Mouse (Mus musculus): ENCODE measurements at regions not wholly inside any gene's neighbourhood (a gene's known extent, or its start where the extent isn't known, plus 50 kb on each side); places are given as distances from the start of the nearest gene placed in this dataset.
A peak's percentile ranks its signal among the peaks of the same experiment; 100 is the strongest.
"Not testable (repeated sequence)": the region's sequence is repeated elsewhere in the genome, so short reads cannot be mapped to it uniquely, and the experiment has no call there.

DNA sequence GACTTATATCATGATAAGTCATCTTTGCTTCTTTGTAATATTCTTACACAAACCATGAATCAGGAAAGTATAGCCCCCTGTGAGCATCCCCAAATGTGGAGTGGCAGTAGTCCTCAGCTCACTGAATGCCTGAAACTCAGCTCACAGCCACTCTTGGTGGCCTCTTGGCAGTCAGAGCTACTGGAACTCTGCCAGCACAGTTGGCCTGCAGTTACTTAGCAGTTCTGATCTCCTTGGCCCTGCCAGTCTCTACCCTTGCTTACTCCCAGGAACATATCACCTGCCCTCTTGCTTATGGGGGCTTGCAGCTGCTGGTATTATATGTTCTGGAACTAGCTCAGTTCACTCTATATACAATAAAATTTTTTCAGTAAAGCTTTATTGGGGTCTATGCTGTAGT is 167.9 kb upstream of the Mad2l1 start:
- DNase-seq (ENCODE audit: low spot score in 2 of 2): no peak
- intact Hi-C loops (cut with DNase I): no loop called here

- intact Hi-C loops (cut with DNase I): no loop called here
- DNase-seq (ENCODE audit: low spot score in 2 of 2): no peak
Observed at GRCm38 (mm10) chr6:66381279-66381934, 153.8 kb upstream of the Mad2l1 start.

GRCm38 (mm10) chr6:66382347-66383010 is 152.7 kb upstream of the Mad2l1 start:
- no peak for DNase-seq (ENCODE audit: low spot score in 2 of 2)
- intact Hi-C loops (cut with DNase I): no loop called here

GRCm38 (mm10) chr6:66395147-66395546 is 140.0 kb upstream of the Mad2l1 start:
- intact Hi-C loops (cut with DNase I): no loop called here
- no peak for DNase-seq (ENCODE audit: low spot score in 2 of 2)

DNA sequence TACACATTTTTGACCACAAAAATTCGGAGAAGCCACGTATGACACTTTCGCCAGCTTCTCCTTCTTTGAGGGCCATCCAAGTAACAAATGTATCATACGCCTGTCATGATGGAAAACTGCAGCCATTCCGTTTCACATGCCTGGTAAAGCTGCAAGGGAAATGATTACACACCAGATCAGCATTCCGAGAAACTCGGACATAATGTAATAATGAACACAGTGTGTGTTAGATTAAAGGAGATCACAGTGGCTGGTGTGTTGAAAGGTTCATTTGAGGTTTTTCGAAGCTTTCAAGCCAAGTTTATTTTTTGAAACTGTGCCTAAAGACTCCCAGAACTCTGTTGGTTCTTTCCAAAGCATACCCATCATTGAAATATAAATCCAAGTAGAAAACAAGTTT is 137.8 kb upstream of the Mad2l1 start:
- DNase-seq (ENCODE audit: low spot score in 2 of 2): no peak
- intact Hi-C loops (cut with DNase I): no loop called here

DNA sequence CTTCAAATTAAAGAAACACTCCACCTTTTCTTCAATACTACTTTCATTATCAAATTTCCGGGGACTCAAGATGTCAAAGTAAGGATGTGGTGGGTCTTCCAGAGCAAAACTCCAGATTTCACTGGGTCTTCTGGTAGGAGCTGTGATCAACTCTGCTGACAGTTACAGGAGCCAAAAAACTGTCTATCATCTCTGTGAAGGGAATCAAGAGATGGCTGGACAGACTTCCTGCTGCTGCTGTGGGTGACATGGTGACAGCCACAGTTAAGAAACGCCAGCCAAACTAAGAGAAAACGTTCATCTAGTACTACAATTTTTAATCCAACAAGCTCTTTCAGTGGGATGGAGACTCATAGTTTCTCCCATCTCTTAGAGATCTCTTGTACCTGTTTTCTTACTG is 136.5 kb upstream of the Mad2l1 start:
- no peak for DNase-seq (ENCODE audit: low spot score in 2 of 2)
- intact Hi-C loops (cut with DNase I): no loop called here

- intact Hi-C loops (cut with DNase I): no loop called here
- peak in 1 of 2 experiments; percentile 2 for DNase-seq (ENCODE audit: low spot score in 2 of 2)
Observed at GRCm38 (mm10) chr6:66399091-66399755, 136.0 kb upstream of the Mad2l1 start.

- intact Hi-C loops (cut with DNase I): no loop called here
Observed at GRCm38 (mm10) chr6:66401468-66401867, 133.7 kb upstream of the Mad2l1 start.

GRCm38 (mm10) chr6:66401868-66402440 is 133.2 kb upstream of the Mad2l1 start:
- no peak for DNase-seq (ENCODE audit: low spot score in 2 of 2)
- intact Hi-C loops (cut with DNase I): no loop called here

More at GRCm38 (mm10) chr6:66401468-66401867, 133.7 kb upstream of the Mad2l1 start:
- DNase-seq (ENCODE audit: low spot score in 2 of 2): no peak

DNA sequence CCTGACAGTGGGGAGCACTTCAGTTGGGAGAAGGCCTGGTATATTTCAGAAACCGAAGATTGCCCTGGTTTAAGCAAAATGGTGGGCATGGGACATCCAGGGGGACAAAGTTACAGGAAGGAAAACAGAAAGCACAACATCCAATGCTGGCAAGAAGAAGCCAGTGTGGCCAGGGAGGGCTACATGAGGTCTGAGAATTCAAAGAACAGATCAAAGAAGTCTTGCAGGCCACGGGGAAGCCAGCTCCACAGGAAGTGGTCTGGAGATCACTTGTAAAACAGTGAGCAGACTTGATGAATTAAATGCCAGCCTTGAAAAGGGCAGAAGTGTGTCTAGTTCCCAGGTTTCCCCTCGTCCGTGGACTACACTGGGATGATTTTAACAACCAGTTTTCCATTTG is 120.4 kb upstream of the Mad2l1 start:
- intact Hi-C loops (cut with DNase I): no loop called here
- DNase-seq (ENCODE audit: low spot score in 2 of 2): no peak

DNA sequence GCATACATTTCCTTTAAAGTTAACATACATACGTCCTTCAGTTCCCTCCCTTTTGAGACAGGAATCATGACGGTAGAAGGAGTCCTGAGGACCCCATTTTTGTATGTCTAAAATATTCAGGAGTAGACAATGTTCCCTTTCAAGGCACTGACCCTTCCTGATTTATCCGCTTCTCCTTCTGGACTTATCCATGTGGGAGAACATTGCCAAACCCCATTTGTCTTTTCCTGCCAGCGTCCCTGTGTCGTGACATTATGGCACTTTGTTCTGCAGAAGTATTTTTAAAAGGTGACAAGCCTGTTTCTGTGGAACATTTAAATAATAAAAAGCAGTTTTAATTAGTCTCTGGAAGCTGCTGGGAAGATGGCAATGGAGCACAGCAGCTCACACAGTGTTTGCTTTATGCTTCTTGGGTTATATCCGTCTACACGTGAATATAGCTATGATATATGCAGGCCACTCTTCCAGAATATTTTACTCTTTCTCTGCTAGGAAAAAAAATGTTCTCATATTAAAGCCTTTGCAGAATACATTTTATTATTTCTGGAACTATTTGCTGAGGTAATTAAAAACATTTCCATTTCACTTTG is 115.6 kb upstream of the Mad2l1 start:
- intact Hi-C loops (cut with DNase I): no loop called here
- no peak for DNase-seq (ENCODE audit: low spot score in 2 of 2)

DNA sequence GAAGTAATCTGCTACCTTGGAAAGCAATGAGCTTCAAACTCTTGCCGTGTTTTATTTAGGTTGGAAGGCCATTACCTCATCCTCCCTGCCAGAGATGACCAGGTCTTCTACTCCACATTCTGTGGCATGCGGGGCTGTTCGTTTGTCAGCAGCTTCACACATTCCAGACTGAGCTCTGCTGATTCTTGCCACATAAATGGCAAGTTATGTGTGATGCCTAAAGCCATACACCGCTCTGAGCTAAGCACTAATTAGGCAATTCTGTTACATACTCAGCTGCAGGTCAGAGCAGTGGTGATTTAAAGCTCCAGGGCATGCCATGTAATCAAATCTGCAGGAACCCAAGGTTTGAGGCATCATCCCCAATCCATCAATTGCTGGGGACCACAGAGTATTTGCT is 106.8 kb upstream of the Mad2l1 start:
- no peak for DNase-seq (ENCODE audit: low spot score in 2 of 2)
- intact Hi-C loops (cut with DNase I): no loop called here

- DNase-seq (ENCODE audit: low spot score in 2 of 2); intact Hi-C loops (cut with DNase I): not testable (repeated sequence)
Observed at GRCm38 (mm10) chr6:66450408-66450807, 84.8 kb upstream of the Mad2l1 start.

DNA sequence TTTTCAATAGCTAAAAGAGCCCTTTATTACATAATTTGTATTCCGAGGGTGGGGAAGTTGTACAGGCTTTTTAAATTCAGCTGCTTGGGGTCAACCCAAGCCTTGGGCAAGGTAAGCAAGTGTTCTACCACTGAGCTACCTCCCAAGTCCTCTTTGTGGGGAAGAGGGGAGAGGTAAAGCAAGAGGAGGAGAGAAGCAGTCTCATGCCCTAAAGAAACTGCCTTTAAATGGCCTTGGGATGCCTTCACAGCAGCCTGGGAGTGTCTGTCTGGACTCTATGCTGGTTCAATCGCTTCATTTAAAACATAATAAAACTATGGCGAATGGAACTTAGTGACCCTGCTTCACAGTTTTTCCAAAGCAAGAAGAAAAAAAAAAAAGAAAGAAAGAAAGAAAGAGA is 77.0 kb upstream of the Mad2l1 start:
- no peak for DNase-seq (ENCODE audit: low spot score in 2 of 2)
- intact Hi-C loops (cut with DNase I): no loop called here

- intact Hi-C loops (cut with DNase I): loop anchor here (10.0 kb wide), 1 partner anchor 950 kb away; no protein-coding TSS in a partner anchor
Observed at GRCm38 (mm10) chr6:66464540-66464939, 70.7 kb upstream of the Mad2l1 start.

DNA sequence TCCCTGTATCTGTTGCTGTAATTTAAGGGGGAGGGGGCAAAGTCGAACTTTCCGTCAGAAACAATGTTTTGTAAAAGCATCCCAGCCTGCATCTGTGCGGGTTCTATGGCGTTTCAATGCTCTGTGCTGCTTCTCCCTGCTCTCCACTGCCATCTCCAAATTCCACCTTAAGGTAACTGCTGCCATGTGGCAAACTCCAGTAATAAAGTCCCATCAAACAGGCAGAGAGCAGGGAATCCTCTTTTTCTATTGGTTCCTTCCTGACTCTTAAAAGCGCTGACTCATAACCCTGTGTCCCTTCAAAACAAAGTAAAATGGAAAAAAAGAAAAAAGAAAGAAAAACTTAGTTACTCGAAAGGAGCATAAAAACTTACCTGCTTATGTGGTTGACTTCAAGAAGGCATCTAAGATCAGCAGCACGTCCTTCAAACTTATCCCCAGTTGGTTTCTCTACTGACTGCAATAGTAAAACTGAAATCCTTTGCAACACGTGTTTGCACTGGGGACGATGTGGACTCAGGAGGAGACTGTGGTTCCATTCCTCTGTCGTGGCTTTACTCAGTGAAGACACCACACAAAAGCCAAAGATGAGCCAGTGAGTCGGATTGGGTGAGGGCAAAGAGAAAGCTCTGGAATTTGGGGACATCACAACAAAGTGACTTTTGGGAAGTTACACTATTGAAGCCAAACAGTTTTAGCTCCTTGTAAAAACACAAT is 69.9 kb upstream of the Mad2l1 start:
- intact Hi-C loops (cut with DNase I): loop anchor here (5.0 to 10.0 kb wide), 2 partner anchors 813 to 950 kb away; no protein-coding TSS in a partner anchor

More at GRCm38 (mm10) chr6:66464540-66464939, 70.7 kb upstream of the Mad2l1 start:
- DNase-seq (ENCODE audit: low spot score in 2 of 2): no peak

DNA sequence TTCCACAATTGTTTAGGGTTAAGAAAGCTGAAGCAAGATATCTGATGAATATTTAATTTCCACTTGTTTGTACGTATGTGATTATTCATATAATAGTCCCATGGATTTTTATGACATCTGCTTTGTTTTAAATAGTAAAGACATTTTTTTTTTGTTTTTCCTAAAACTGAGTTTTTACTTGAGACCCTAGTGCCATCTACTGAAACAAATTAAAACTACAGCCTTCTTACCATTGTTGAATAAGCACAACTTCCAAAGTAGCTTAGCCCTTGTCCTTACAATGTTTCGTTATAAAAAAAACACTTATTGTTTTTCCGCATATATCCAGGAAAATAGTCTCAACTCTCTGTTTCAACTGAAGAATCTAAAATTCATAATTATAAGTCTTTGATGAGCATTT is 68.4 kb upstream of the Mad2l1 start:
- DNase-seq (ENCODE audit: low spot score in 2 of 2): peak in 1 of 2 experiments; percentile 58

More for the DNA sequence above, 69.9 kb upstream of the Mad2l1 start:
- no peak for DNase-seq (ENCODE audit: low spot score in 2 of 2)

GRCm38 (mm10) chr6:66470627-66471249 is 64.5 kb upstream of the Mad2l1 start:
- DNase-seq (ENCODE audit: low spot score in 2 of 2): no peak
- intact Hi-C loops (cut with DNase I): no loop called here

More for the DNA sequence above, 68.4 kb upstream of the Mad2l1 start:
- intact Hi-C loops (cut with DNase I): loop anchor here (5.0 to 10.0 kb wide), 2 partner anchors 814 to 952 kb away; no protein-coding TSS in a partner anchor

- intact Hi-C loops (cut with DNase I): no loop called here
- DNase-seq (ENCODE audit: low spot score in 2 of 2): no peak
Observed at GRCm38 (mm10) chr6:66471786-66472185, 63.4 kb upstream of the Mad2l1 start.

Data from left cerebral cortex, postnatal 14 days (tissue).